Mouse (Mus musculus) layer of hippocampus, postnatal 25 days (tissue): Measurements from ENCODE around the gene Tob1. TPM values are rescaled to one million over a fixed set of nuclear protein-coding genes. Genes with fewer than 3 reads are reported as not detected.
A peak's percentile ranks its signal among the peaks of the same experiment; 100 is the strongest.

ENCODE experiments used
- DNase-seq, 2 experiments: peaks; one replicate each; pipeline ENCODE4 v3.0.0; 2022; ENCODE audit warnings: mixed read lengths in 2 of 2, low spot score in 1 of 2; ENCODE audit errors: extremely low spot score in 1 of 2
- total RNA-seq, 2 experiments: library from RNA; stranded (reverse); gene quantifications; 2 replicates each; pipeline ENCODE4 v1.2.3; 2021

Gene Tob1
- 10 to 100 TPM; 41.8 to 42.4 TPM for total RNA-seq

- DNase-seq, result peak; percentile 92 to 98
Observed at GRCm38 (mm10) chr11:94211124-94211603, at the start of gene Tob1. Gene Tob1, plus strand, starts transcription at chr11:94211454.

GRCm38 (mm10) chr11:94161867-94162581 is 49.2 kb upstream of the Tob1 start:
- DNase-seq, result no peak

GRCm38 (mm10) chr11:94163005-94163767 is 48.1 kb upstream of the Tob1 start:
- DNase-seq, result no peak

GRCm38 (mm10) chr11:94165745-94166144 is 45.5 kb upstream of the Tob1 start:
- DNase-seq, result no peak

- DNase-seq, result no peak
Observed at GRCm38 (mm10) chr11:94168238-94168637, 43.0 kb upstream of the Tob1 start.

GRCm38 (mm10) chr11:94169596-94169995 is 41.7 kb upstream of the Tob1 start:
- DNase-seq, result no peak

- no peak for DNase-seq
Observed at GRCm38 (mm10) chr11:94171691-94172090, 39.6 kb upstream of the Tob1 start.

GRCm38 (mm10) chr11:94172186-94172585 is 39.1 kb upstream of the Tob1 start:
- DNase-seq, result no peak

GRCm38 (mm10) chr11:94173726-94174146 is 37.5 kb upstream of the Tob1 start:
- DNase-seq, result no peak

GRCm38 (mm10) chr11:94175288-94175687 is 36.0 kb upstream of the Tob1 start:
- DNase-seq, result no peak

- DNase-seq, result no peak
Observed at GRCm38 (mm10) chr11:94175694-94176093, 35.6 kb upstream of the Tob1 start.

- no peak for DNase-seq
Observed at GRCm38 (mm10) chr11:94177841-94178585, 33.2 kb upstream of the Tob1 start.

- no peak for DNase-seq
Observed at GRCm38 (mm10) chr11:94179768-94180167, 31.5 kb upstream of the Tob1 start.

GRCm38 (mm10) chr11:94180194-94180593 is 31.1 kb upstream of the Tob1 start:
- DNase-seq, result no peak

- no peak for DNase-seq
Observed at GRCm38 (mm10) chr11:94181694-94182093, 29.6 kb upstream of the Tob1 start.

- no peak for DNase-seq
Observed at GRCm38 (mm10) chr11:94182711-94183110, 28.5 kb upstream of the Tob1 start.

GRCm38 (mm10) chr11:94183120-94183519 is 28.1 kb upstream of the Tob1 start:
- no peak for DNase-seq

- no peak for DNase-seq
Observed at GRCm38 (mm10) chr11:94183671-94184070, 27.6 kb upstream of the Tob1 start.

GRCm38 (mm10) chr11:94189579-94189978 is 21.7 kb upstream of the Tob1 start:
- DNase-seq, result no peak

GRCm38 (mm10) chr11:94190665-94191064 is 20.6 kb upstream of the Tob1 start:
- no peak for DNase-seq

GRCm38 (mm10) chr11:94193109-94193508 is 18.1 kb upstream of the Tob1 start:
- DNase-seq, result no peak
